Mouse (Mus musculus): ENCODE data around the gene Grm1. TPM values are rescaled to one million over a fixed set of nuclear protein-coding genes. Genes with fewer than 3 reads are reported as not detected.
A peak's percentile ranks its signal among the peaks of the same experiment; 100 is the strongest.

Gene Grm1
- polyA plus RNA-seq (2014; fragmentation: Nextera tagmentation; extraction: Ambion mirVana): 0.04 TPM in 1 of 2 replicates, not detected in the other

DNA sequence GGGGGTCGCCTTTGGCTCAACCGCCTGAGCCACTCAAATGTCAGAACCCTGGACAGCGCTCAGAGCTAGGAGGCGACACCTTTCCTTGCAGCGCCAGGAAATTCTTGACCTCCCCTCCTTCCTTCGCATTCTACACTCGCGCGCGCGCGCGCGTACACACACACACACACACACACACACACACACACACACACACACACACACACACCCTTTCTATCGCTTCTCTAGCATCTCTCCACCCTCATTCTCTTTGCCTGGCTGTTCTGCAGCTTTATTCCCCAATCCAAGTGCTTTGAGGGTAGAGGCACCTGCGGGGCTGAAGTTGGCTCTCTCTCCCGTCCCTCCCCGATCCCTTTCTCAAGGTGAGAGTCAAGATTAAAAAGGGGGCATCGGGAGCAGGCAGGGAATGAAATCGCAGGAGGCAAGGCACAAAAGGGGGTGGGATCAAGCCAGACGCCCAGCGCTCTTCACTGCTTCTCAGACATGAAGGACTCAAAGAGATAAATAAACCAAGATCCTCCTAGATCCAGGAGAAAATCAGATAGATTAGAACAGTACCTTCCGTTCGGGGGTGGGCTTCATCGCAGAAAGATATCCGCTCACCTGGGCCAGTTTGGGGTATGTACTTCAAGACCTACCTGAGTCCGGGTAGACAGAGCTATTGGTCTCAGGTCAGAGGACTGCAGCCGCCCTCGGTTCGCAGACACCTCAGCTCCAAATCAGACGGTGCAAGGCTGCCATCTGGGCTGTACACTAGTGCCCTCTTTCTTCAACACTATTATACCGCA is at the start of gene Grm1:
TSS of gene Grm1 (minus strand) at position 746 of the 788 bp plus-strand sequence.
- H3K27ac ChIP-seq (replicated peaks; ENCODE audit: low read depth, low read length): no peak within 1 kb of the TSS
- no peaks in the 10 kb centered on the region for H3K4me1 ChIP-seq (ENCODE audit: control insufficient read depth, insufficient read depth, low read length)
- no peaks in the 10 kb centered on the region for H3K36me3 ChIP-seq (ENCODE audit: control insufficient read depth, insufficient read depth, low read length)
- no peak within 1 kb of the TSS for H3K9ac ChIP-seq (ENCODE audit: low read depth, low read length)
- DNase-seq (ENCODE audit: low spot score): peak; percentile 73
- peak within 1 kb of the TSS; percentile 29; the same call in 1 of the 2 replicates for H3K4me2 ChIP-seq (ENCODE audit: low read depth, low read length)
- H3K9me3 ChIP-seq (ENCODE audit: control insufficient read depth, low read length): no peaks in the 10 kb centered on the region
- ATAC-seq (ENCODE audit: low read depth): no peak
- H3K27me3 ChIP-seq (replicated peaks; ENCODE audit: control insufficient read depth, insufficient read depth, low read length): peaks cover 38% of the 10 kb centered on the region
- WGBS: 3% methylated on average over 31 of the region's 32 CpGs
- no peak within 1 kb of the TSS for H3K4me3 ChIP-seq (ENCODE audit: low read depth, low read length)

DNA sequence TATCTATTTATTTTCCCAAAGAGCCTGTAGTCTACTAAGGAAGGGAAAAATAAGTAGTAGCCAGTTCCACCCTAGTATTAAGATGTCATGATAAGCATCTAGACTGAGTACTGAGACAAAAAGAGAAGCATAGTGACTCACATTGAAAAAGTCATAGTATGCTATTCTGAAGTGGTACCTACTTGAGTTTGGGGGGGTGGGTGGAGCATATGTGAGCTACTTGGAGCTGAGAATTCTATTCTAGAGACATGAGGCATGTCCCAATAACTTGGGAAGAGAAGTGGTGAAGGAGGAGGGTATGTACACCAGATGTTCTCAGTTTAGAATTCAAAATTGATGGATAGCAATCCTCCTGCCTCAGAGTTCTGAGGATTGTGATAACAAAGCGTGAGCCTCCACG is 39.6 kb upstream of the Grm1 start:
- H3K9ac ChIP-seq (ENCODE audit: low read depth, low read length): no peak overlapping the region
- H3K4me1 ChIP-seq (ENCODE audit: control insufficient read depth, insufficient read depth, low read length): no peaks in the 10 kb centered on the region
- H3K36me3 ChIP-seq (ENCODE audit: control insufficient read depth, insufficient read depth, low read length): no peaks in the 10 kb centered on the region
- H3K4me3 ChIP-seq (ENCODE audit: low read depth, low read length): no peak overlapping the region
- DNase-seq (ENCODE audit: low spot score): no peak
- 87% methylated on average over 2 of the region's 2 CpGs for WGBS
- no peak for ATAC-seq (ENCODE audit: low read depth)
- no peak overlapping the region for H3K4me2 ChIP-seq (ENCODE audit: low read depth, low read length)
- H3K27ac ChIP-seq (replicated peaks; ENCODE audit: low read depth, low read length): no peak overlapping the region
- no peaks in the 10 kb centered on the region for H3K9me3 ChIP-seq (ENCODE audit: control insufficient read depth, low read length)
- no peaks in the 10 kb centered on the region for H3K27me3 ChIP-seq (replicated peaks; ENCODE audit: control insufficient read depth, insufficient read depth, low read length)

DNA sequence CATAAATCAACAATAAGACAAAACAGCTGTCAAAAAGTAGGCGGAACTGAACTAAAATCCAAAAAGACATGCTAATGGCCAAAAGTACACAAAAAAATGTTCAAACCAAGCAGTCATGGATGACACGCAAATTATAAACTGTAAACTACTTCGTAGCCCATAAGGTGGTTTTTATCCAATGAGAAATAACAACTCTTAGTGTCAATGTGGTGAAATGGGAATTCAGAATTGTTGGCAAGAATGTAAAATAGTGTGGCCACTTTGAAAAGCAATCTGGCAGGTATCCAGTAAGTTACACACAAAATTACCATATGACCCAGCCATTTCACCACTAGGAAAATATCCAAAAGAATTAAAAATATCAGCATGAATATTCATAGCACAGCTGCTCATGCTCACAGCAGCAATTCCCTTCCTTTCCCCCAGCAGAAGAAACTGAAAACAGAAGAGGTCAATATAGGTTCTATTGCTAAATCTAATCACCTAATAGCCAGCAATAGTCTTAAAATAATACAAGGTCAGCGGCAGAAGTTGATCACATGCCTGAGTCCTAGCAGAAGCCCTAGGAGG is 16.4 kb upstream of the Grm1 start:
- H3K27ac ChIP-seq (replicated peaks; ENCODE audit: low read depth, low read length): no peak overlapping the region
- 81% methylated on average over 4 of the region's 4 CpGs for WGBS
- H3K36me3 ChIP-seq (ENCODE audit: control insufficient read depth, insufficient read depth, low read length): no peaks in the 10 kb centered on the region
- H3K4me3 ChIP-seq (ENCODE audit: low read depth, low read length): no peak overlapping the region
- ATAC-seq (ENCODE audit: low read depth) (no peak), DNase-seq (ENCODE audit: low spot score) (peak; percentile 3)
- H3K4me1 ChIP-seq (ENCODE audit: control insufficient read depth, insufficient read depth, low read length): no peaks in the 10 kb centered on the region
- H3K9ac ChIP-seq (ENCODE audit: low read depth, low read length): no peak overlapping the region
- no peak overlapping the region for H3K4me2 ChIP-seq (ENCODE audit: low read depth, low read length)
- H3K9me3 ChIP-seq (ENCODE audit: control insufficient read depth, low read length): no peaks in the 10 kb centered on the region
- no peaks in the 10 kb centered on the region for H3K27me3 ChIP-seq (replicated peaks; ENCODE audit: control insufficient read depth, insufficient read depth, low read length)

DNA sequence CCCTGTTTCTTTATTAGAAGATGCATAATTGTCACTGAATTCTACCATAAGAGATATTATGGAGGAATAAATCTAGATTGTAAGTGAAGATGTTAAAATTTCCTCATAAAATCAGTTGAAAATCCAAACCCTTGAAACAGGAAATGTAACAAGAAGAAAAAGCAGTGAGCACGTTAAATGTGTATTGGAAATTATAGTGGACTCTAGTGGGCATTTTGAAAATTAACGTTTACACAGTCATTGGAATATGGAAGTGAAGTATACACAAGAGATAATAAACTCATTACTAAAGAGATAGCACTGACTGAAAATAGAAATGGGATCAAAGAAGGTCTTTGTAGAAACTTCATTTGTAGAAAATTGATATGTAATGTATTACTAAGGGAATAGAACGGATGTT is 4.2 kb upstream of the Grm1 start:
- 76% methylated on average over 3 of the region's 3 CpGs for WGBS
- no peak for ATAC-seq (ENCODE audit: low read depth)
- peaks cover 15% of the 10 kb centered on the region for H3K27me3 ChIP-seq (replicated peaks; ENCODE audit: control insufficient read depth, insufficient read depth, low read length)

DNA sequence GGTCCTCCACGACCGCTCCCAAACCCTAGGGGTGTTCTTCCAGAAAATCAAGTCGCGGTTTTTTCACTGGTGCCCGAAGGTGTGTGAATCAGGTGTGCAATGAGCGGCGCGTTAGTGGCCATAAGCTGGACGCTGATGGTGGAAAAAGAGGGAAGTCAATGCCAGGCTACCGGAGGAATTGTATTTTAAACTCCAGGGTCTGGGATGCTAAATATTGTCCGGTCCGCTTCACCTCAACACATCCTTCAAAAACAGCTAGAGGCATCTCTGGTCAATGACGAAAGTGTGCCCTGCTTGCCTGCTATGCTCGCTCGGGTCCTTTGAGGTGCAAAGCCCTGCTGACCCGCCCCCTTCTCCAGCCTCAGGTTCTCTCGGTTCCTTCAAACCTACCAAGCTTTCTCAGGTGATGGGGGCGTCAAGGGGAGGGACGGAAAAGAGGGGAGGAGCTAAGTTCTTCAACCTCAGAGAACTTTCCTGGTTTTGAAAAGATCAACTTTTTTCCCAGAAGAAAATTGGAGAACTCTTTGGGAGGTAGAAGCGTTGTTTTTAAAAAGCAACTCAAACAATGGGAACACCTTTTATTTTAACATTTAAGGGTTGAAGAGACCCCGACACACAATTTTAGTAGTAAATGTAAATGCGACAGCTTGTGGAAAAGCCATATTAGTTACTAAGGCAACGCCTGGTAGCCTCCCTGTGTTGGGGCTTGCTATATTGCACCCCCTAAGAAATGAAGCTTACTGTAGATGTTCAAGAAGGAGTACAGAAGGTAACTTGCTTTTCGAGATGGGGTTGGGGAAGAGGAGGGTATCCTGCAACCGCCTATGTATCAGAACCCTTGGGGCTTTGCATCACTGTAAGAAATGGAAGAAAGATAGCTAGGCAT is 1.2 kb downstream of the Grm1 start:
- Histone ChIP-seq H3K4me1 (ENCODE audit: control insufficient read depth, insufficient read depth, low read length) (no peaks in the 10 kb centered on the region), H3K4me3 (ENCODE audit: low read depth, low read length) (no peak overlapping the region), H3K4me2 (ENCODE audit: low read depth, low read length) (no peak overlapping the region), H3K9me3 (ENCODE audit: control insufficient read depth, low read length) (no peaks in the 10 kb centered on the region), H3K9ac (ENCODE audit: low read depth, low read length) (no peak overlapping the region), H3K27ac (replicated peaks; ENCODE audit: low read depth, low read length) (no peak overlapping the region), H3K27me3 (replicated peaks; ENCODE audit: control insufficient read depth, insufficient read depth, low read length) (peaks cover 38% of the 10 kb centered on the region), H3K36me3 (ENCODE audit: control insufficient read depth, insufficient read depth, low read length) (no peaks in the 10 kb centered on the region)
- DNase-seq (ENCODE audit: low spot score) (no peak), ATAC-seq (ENCODE audit: low read depth) (no peak)
- 10% methylated on average over 25 of the region's 25 CpGs for WGBS

More for the DNA sequence above, 4.2 kb upstream of the Grm1 start:
- no peaks in the 10 kb centered on the region for H3K4me1 ChIP-seq (ENCODE audit: control insufficient read depth, insufficient read depth, low read length)
- no peaks in the 10 kb centered on the region for H3K36me3 ChIP-seq (ENCODE audit: control insufficient read depth, insufficient read depth, low read length)
- no peak overlapping the region for H3K4me2 ChIP-seq (ENCODE audit: low read depth, low read length)
- H3K27ac ChIP-seq (replicated peaks; ENCODE audit: low read depth, low read length): no peak overlapping the region
- no peak overlapping the region for H3K9ac ChIP-seq (ENCODE audit: low read depth, low read length)
- no peak for DNase-seq (ENCODE audit: low spot score)
- H3K9me3 ChIP-seq (ENCODE audit: control insufficient read depth, low read length): no peaks in the 10 kb centered on the region
- H3K4me3 ChIP-seq (ENCODE audit: low read depth, low read length): no peak overlapping the region

DNA sequence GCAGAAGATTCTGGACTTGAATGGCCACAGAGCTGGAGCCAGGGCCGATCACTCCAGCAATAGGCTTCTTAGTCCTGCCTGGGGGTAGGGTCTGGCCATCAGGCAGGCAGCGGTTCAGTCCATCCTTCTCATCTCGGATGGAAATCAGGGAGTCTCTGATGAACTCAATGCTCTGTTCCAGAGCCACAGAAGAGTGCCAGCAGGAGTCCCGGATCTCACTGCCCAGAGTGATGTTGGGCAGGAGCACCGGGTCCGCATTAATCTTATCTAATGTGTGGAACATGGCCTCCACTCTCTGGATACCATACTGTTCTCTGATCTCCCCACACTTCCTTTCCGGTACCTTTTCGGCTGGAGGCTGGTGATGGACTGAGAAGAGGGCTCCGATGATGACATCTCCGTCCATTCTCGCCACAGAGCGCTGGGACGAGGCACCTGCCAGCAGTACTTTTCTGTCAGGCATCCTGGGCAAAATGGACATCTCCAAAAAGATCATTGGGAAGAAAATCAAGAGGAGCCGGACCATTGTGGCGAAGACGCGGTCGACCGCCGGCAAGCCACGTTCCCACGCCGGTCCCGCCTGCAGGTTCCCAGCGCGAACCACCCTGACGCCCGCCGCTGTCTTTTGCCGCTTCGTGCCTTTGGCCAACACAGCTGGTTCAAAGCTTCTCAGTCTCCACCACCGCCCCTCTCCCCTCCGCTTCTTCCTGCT is 2.0 kb downstream of the Grm1 start:
- Histone ChIP-seq H3K27ac (replicated peaks; ENCODE audit: low read depth, low read length) (no peak overlapping the region), H3K27me3 (replicated peaks; ENCODE audit: control insufficient read depth, insufficient read depth, low read length) (peaks cover 38% of the 10 kb centered on the region), H3K9me3 (ENCODE audit: control insufficient read depth, low read length) (no peaks in the 10 kb centered on the region), H3K4me1 (ENCODE audit: control insufficient read depth, insufficient read depth, low read length) (no peaks in the 10 kb centered on the region), H3K9ac (ENCODE audit: low read depth, low read length) (no peak overlapping the region), H3K4me3 (ENCODE audit: low read depth, low read length) (no peak overlapping the region), H3K36me3 (ENCODE audit: control insufficient read depth, insufficient read depth, low read length) (no peaks in the 10 kb centered on the region), H3K4me2 (ENCODE audit: low read depth, low read length) (no peak overlapping the region)
- no peak for DNase-seq (ENCODE audit: low spot score)
- ATAC-seq (ENCODE audit: low read depth): no peak
- 12% methylated on average over 28 of the region's 33 CpGs for WGBS

DNA sequence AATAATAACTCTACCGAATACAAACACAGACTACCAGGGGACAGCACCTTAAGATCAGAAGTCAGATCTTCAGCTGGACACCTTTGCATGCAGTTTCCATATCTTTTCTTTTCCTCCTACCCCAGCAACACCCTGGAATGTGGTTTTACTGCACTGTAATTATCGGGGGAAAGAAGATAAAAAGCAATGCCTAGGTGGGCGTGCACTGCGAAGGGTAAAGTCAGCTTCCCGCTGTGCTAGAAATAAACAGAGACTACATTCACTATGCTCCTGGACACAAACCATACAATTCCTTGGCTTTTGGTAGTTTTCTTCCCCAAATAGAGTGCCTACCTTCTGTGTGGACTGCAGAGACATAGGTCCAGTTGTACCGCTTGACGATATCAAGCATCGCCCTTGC is 2.6 kb downstream of the Grm1 start:
- ATAC-seq (ENCODE audit: low read depth) (no peak), DNase-seq (ENCODE audit: low spot score) (no peak)
- Histone ChIP-seq H3K9ac (ENCODE audit: low read depth, low read length) (no peak overlapping the region), H3K27me3 (replicated peaks; ENCODE audit: control insufficient read depth, insufficient read depth, low read length) (peaks cover 38% of the 10 kb centered on the region), H3K27ac (replicated peaks; ENCODE audit: low read depth, low read length) (no peak overlapping the region), H3K4me2 (ENCODE audit: low read depth, low read length) (no peak overlapping the region), H3K4me1 (ENCODE audit: control insufficient read depth, insufficient read depth, low read length) (no peaks in the 10 kb centered on the region), H3K4me3 (ENCODE audit: low read depth, low read length) (no peak overlapping the region), H3K36me3 (ENCODE audit: control insufficient read depth, insufficient read depth, low read length) (no peaks in the 10 kb centered on the region), H3K9me3 (ENCODE audit: control insufficient read depth, low read length) (no peaks in the 10 kb centered on the region)
- WGBS: 84% methylated on average over 8 of the region's 8 CpGs

DNA sequence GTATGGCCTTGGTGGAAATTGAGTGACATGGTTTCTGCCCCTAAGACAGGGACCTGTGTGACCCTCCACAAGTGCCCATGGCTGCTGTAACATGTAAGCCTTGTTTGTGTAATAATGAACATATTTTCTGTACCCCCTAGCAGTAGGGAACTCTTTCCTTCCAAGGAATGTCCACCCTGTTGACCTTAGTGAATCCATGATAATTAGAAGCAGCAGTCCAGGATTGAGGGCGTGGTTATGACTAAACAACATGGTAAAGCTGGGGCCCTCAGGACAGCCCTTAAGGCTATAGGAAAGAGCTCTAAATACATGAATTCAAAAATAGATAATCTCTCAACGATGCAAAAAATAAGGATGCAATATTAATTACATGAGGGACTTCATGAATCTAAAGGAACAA is 17.0 kb downstream of the Grm1 start:
- DNase-seq (ENCODE audit: low spot score) (no peak), ATAC-seq (ENCODE audit: low read depth) (no peak)
- H3K4me3 ChIP-seq (ENCODE audit: low read depth, low read length): no peak overlapping the region
- H3K4me2 ChIP-seq (ENCODE audit: low read depth, low read length): no peak overlapping the region
- no peak overlapping the region for H3K27ac ChIP-seq (replicated peaks; ENCODE audit: low read depth, low read length)
- H3K9ac ChIP-seq (ENCODE audit: low read depth, low read length): no peak overlapping the region
- no peaks in the 10 kb centered on the region for H3K4me1 ChIP-seq (ENCODE audit: control insufficient read depth, insufficient read depth, low read length)
- no peaks in the 10 kb centered on the region for H3K27me3 ChIP-seq (replicated peaks; ENCODE audit: control insufficient read depth, insufficient read depth, low read length)
- H3K9me3 ChIP-seq (ENCODE audit: control insufficient read depth, low read length): no peaks in the 10 kb centered on the region
- no peaks in the 10 kb centered on the region for H3K36me3 ChIP-seq (ENCODE audit: control insufficient read depth, insufficient read depth, low read length)
- 44% methylated on average over 2 of the region's 2 CpGs for WGBS
